Mouse (Mus musculus): ENCODE results near the gene Snx21.

Snx21 gene

DNA sequence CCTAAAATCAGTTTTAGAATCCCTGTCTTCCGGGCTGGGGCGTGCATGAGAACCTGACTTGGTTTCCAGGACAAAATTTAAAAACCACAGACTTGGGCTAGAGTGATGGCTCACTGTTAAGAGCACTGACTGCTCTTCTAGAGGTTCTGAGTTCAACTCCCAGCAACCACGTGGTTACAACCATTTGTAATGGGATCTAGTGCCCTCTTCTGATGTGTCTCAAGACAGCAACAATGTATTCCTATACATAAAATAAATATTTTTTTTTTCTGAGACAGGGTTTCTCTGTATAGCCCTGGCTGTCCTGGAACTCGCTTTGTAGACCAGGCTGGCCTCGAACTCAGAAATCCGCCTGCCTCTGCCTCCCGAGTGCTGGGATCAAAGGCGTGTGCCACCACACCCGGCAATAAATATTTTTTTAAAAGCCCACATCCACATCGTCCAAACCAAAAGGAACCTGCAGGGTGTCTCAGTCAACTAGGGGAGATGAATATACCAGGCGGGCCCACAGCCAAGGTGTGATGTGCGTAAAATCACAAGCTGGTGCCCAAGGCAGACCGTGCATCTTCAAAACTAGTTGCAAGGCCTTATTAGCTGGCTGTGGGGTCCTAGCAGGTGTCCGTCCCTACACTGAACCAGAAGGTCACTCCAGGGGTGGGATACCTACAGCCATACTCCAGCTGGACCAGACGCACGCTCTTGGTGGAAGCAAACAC, 46.6 kb downstream of the Snx21 start:
- no peak for DNase-seq

DNA sequence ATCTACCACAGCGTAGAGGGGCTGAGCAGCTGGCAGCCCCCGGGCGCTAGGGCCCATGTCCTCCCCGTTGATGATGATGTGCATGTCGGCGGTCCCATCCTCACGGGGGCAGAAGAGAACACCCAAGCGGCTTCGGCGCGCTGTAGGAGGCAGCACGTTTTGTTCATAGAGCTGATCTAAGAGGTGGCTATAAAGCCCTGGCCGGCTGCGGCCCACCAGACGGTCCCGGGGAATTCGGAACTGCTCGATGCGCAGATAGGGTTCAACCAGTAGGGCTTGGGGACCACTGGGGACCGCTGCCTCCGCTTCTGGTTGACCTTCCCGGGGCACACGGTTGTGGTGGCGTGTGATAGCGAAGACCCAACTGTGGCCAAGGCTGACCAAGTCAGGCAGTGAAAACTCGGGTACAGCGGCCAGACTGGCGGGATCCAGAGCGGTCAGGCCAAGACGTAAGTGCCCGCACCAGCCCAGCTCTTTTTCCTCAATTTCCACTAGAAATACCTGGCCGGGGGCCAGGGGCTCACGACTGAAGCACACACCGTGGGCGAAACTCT, 47.2 kb downstream of the Snx21 start, which contains the start of gene Ctsa:
Ctsa (plus strand) TSS at position 126 of the 554 bp plus-strand sequence.
- peak; percentile 79 for DNase-seq

- DNase-seq: peak; percentile 98
Measured at GRCm38 (mm10) chr2:164833314-164833959, 47.8 kb downstream of the Snx21 start, which contains the start of gene Neurl2. Neurl2 (minus strand) TSS chr2:164833456.

GRCm38 (mm10) chr2:164834531-164834930, 48.9 kb downstream of the Snx21 start:
- DNase-seq: peak; percentile 50

- no peak for DNase-seq
Measured at GRCm38 (mm10) chr2:164835164-164835563, 49.5 kb downstream of the Snx21 start.

All from kidney, adult 9 months (tissue).